Mouse (Mus musculus) brain, embryonic 18.5 days (tissue): ENCODE measurements around the gene Gm21704.
"Not testable (repeated sequence)": the region's sequence is repeated elsewhere in the genome, so short reads cannot be mapped to it uniquely, and the experiment has no call there.

Source experiments
- DNase-seq: peaks from one replicate; pipeline ENCODE4 v3.0.0-alpha.2; 2012; ENCODE audit warnings: low read depth, low spot score

Gm21704 gene

DNA sequence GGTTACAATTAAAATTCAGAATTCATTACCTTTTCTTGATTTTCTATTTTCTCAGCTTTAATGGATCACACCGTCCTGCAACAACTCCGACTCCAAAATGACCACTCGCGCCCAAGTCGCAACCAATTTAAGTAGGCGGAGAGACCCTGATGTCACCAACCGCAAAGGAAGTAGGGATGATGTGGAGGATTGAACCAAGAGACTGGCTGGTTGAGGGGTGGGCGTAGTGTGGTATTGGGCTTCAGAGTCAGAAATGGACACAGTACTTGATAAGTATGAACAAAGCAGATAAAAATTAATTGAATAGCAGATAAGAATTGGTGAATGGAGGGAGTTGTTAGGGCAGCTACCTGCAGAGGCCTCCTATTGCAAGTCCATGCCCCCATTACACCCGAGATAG, at the start of gene Gm21704, which contains the start of gene Gm21708:
Gm21704 (minus strand) TSS at position 101 of the 400 bp plus-strand sequence.
Gm21708 (minus strand) TSS at position 101 of the 400 bp plus-strand sequence.
- not testable (repeated sequence) for DNase-seq

DNA sequence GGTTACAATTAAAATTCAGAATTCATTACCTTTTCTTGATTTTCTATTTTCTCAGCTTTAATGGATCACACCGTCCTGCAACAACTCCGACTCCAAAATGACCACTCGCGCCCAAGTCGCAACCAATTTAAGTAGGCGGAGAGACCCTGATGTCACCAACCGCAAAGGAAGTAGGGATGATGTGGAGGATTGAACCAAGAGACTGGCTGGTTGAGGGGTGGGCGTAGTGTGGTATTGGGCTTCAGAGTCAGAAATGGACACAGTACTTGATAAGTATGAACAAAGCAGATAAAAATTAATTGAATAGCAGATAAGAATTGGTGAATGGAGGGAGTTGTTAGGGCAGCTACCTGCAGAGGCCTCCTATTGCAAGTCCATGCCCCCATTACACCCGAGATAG, 64.7 kb downstream of the Gm21704 start, which contains the start of gene Gm21693:
Gm21693 (minus strand) TSS at position 101 of the 400 bp plus-strand sequence.
- DNase-seq = not testable (repeated sequence)

DNA sequence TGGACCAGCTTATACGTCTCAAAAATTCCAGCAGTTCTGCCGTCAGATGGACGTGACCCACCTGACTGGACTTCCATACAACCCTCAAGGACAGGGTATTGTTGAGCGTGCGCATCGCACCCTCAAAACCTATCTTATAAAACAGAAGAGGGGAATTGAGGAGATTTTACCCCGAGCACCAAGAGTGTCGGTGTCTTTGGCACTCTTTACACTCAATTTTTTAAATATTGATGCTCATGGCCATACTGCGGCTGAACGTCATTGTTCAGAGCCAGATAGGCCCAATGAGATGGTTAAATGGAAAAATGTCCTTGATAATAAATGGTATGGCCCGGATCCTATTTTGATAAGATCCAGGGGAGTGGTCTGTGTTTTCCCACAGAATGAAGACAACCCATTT, 69.3 kb downstream of the Gm21704 start:
- DNase-seq = not testable (repeated sequence)
